Mouse (Mus musculus): Measurements from ENCODE around the gene Pax9. TPM values are rescaled to one million over a fixed set of nuclear protein-coding genes. Genes with fewer than 3 reads are reported as not detected.
A peak's percentile ranks its signal among the peaks of the same experiment; 100 is the strongest.

Pax9 gene
- polyA plus RNA-seq, 1 experiment from 2014 or later = 0.48 TPM

DNA sequence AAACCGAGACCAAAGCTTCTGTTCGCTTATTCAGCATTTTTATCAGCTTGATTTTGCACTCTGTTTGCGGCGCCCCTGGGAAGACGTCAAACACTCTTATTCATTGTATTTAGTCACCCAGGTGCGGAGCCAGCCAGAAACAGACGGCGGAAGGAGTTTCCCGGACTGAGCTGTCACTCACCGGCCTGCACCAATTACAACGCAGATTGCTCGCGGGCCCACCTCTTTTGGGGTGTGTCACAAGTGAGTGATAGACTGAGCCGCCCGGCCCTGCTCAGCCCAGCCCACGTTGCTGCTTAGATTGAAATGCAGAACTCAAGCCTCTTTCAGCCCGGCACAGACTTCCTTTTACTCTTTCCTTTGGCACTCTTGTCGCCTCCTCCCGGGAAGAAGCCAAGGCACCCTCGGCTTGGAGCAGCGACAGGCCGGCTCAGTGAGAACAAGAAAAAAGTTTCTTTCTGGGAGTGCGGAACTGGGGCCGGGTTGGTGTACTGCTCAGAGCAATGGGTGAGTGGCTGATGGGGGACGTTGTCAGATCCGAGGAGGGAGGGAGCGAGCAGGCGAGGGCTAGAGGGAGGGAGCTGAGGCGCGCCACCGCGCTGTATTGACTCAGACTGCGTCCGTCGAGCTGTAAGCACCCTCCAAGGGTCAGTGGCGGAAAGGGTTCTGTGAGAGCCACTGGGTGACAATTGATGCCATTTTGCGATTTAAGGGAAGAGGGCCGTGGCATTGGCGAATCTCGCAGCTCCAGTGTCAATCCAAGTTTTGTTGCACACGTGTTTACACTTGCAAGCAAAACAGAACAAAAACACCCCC, 4.0 kb downstream of the Pax9 start:
- no peak overlapping the region for H3K9ac ChIP-seq (ENCODE audit: low read length)

DNA sequence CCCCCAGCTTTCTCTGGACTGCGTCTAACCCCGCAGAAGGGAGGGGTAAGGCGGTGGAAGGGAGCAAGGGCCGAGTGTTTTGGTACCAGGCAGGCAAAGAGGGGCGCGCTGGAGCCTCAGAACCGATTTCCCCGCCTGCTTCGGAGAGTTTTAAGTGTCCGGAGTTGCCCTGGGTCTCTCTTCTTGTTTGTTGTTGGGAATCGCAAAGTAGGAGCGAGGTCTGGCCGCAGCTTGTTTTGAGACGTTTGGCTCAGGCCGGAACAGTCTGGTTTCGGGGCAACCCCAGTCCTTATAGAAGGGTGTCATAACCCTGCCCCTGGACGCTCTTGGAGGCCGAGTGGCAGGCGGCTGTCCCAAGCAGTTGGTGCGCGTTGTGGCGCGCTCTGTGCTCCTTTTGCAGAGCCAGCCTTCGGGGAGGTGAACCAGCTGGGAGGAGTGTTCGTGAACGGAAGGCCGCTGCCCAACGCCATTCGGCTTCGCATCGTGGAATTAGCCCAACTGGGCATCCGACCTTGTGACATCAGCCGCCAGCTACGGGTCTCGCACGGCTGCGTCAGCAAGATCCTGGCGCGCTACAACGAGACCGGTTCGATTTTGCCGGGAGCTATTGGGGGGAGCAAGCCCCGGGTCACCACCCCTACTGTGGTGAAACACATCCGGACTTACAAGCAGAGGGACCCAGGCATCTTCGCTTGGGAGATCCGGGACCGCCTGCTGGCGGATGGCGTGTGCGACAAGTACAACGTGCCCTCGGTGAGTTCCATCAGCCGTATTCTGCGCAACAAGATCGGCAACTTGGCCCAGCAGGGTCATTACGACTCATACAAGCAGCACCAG, 4.8 kb downstream of the Pax9 start:
- Histone ChIP-seq H3K9me3 (ENCODE audit: control insufficient read depth, low read length) (no peaks in the 10 kb centered on the region; the same call in 1 of the 2 replicates), H3K27ac (ENCODE audit: low read length) (no peak overlapping the region), H3K9ac (ENCODE audit: low read length) (no peak overlapping the region), H3K4me1 (replicated peaks; ENCODE audit: control insufficient read depth, insufficient read depth, low read length) (peaks cover 25% of the 10 kb centered on the region), H3K36me3 (ENCODE audit: control insufficient read depth, insufficient read depth, low read length) (no peaks in the 10 kb centered on the region), H3K4me2 (ENCODE audit: low read depth, low read length) (peak overlapping the region; percentile 67), H3K27me3 (ENCODE audit: control insufficient read depth, insufficient read depth, low read depth, low read length) (peaks cover 88% of the 10 kb centered on the region), H3K4me3 (ENCODE audit: low read length) (peak overlapping the region; percentile 48)
- ATAC-seq (ENCODE audit: low read depth) = peak; percentile 9; the same call in 1 of the 2 replicates
- WGBS = under 1% methylated on average over 57 of the region's 57 CpGs

More for the DNA sequence above, 4.0 kb downstream of the Pax9 start:
- Histone ChIP-seq H3K4me3 (ENCODE audit: low read length) (peak overlapping the region; percentile 48), H3K27me3 (ENCODE audit: control insufficient read depth, insufficient read depth, low read depth, low read length) (peaks cover 92% of the 10 kb centered on the region), H3K9me3 (ENCODE audit: control insufficient read depth, low read length) (no peaks in the 10 kb centered on the region; the same call in 1 of the 2 replicates), H3K4me2 (ENCODE audit: low read depth, low read length) (peak overlapping the region; percentile 67), H3K4me1 (replicated peaks; ENCODE audit: control insufficient read depth, insufficient read depth, low read length) (peaks cover 29% of the 10 kb centered on the region), H3K36me3 (ENCODE audit: control insufficient read depth, insufficient read depth, low read length) (no peaks in the 10 kb centered on the region), H3K27ac (ENCODE audit: low read length) (no peak overlapping the region)
- WGBS = under 1% methylated on average over 41 of the region's 41 CpGs
- ATAC-seq (ENCODE audit: low read depth) = peak; percentile 95

DNA sequence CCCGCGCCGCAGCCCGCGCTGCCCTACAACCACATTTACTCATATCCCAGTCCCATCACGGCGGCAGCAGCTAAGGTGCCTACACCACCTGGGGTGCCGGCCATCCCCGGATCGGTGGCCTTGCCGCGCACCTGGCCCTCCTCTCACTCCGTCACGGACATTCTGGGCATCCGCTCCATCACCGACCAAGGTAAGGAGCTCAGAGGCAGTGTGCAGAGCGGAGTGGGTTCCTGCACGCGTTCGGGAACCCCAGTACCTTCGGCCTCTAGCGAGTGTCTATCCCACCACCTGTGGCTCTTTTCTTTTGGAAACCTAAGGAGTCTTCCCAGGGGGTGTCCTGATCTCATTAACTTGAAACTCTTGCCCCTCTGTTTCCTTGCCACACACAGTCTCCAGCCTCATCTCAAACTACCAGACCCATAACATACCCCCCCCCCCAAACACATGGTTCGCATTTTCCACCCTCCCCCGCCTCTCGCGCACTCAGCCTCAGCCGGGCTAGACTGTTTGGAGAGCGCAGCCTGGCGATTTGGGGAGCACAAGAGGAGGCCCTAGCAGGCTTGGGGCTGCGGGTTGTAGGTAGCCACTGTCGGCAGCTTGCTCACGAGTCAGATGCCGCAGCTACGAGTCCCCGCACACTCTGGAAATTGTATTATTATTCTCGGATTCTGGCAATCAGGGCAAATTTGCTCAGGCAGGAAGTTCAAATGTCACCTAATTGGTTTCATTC, 5.6 kb downstream of the Pax9 start:
- no peak overlapping the region for H3K9ac ChIP-seq (ENCODE audit: low read length)
- no peak overlapping the region for H3K27ac ChIP-seq (ENCODE audit: low read length)
- H3K36me3 ChIP-seq (ENCODE audit: control insufficient read depth, insufficient read depth, low read length) = no peaks in the 10 kb centered on the region
- WGBS = 1% methylated on average over 36 of the region's 36 CpGs
- peaks cover 23% of the 10 kb centered on the region for H3K4me1 ChIP-seq (replicated peaks; ENCODE audit: control insufficient read depth, insufficient read depth, low read length)
- H3K4me3 ChIP-seq (ENCODE audit: low read length) = peak overlapping the region; percentile 48
- peaks cover 84% of the 10 kb centered on the region for H3K27me3 ChIP-seq (ENCODE audit: control insufficient read depth, insufficient read depth, low read depth, low read length)
- H3K9me3 ChIP-seq (ENCODE audit: control insufficient read depth, low read length) = no peaks in the 10 kb centered on the region; the same call in 1 of the 2 replicates
- ATAC-seq (ENCODE audit: low read depth) = no peak
- peak overlapping the region; percentile 67 for H3K4me2 ChIP-seq (ENCODE audit: low read depth, low read length)

DNA sequence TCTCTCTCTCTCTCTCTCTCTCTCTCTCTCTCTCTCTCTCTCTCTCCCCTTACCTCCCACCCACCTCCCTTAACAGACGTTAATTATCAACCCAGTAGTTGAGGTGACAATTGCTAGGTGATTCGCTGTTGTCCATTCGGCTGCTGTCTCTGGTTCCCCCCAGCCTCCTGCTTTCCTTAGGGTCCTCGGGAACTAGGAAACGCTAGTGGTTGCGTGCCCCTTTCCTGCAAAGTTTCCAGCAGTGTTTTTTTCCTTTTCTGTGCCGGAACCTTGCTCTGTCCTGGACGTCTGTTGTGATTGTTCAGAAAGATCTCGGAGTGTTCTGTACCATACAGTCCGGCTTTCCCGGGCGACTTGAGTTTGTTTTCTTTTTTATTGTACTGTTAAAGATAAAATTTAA, 6.2 kb downstream of the Pax9 start:
- WGBS = 2% methylated on average over 12 of the region's 12 CpGs
- Histone ChIP-seq H3K9ac (ENCODE audit: low read length) (no peak overlapping the region), H3K4me3 (ENCODE audit: low read length) (peak overlapping the region; percentile 48; the same call in 1 of the 2 replicates), H3K4me1 (replicated peaks; ENCODE audit: control insufficient read depth, insufficient read depth, low read length) (peaks cover 20% of the 10 kb centered on the region), H3K27me3 (ENCODE audit: control insufficient read depth, insufficient read depth, low read depth, low read length) (peaks cover 83% of the 10 kb centered on the region), H3K27ac (ENCODE audit: low read length) (no peak overlapping the region), H3K4me2 (ENCODE audit: low read depth, low read length) (peak overlapping the region; percentile 67; the same call in 1 of the 2 replicates), H3K9me3 (ENCODE audit: control insufficient read depth, low read length) (no peaks in the 10 kb centered on the region), H3K36me3 (ENCODE audit: control insufficient read depth, insufficient read depth, low read length) (no peaks in the 10 kb centered on the region)
- no peak for ATAC-seq (ENCODE audit: low read depth)

DNA sequence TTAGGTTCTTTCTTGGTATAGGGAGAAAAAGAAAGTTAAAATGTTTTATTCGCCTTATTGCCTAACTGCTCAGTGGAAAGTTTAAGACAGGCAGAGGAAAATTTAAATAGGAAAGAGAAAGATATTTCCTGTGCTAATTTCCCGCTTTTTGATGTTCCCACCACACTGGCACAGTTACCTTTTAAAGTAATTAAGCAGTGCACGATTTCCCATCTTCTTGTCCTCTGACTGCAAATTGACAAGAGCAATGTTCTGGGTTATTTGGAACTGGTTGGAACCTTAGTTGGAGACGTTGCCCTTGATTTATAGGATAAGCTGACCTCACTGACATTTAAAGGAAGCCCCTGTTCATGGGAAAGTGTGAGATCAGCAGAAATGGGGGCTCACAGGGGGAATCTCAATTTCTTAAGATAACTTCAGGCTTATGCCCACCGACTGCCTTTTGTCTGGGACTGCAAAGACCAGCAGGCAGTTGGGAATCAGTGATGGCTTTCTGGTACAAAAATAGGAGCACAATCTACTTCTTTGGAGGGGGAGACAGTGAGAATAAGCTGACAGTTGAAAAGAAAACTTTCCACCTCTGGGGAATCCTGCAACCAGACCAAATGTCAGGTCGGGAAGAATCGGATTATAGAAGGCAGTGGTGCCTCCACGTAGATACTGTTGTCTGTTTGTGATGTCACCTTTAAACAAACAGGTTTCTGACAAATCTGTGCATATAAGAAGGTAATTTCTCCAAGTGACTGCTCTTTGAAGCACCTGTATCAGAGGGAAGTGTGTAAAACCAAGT, 6.8 kb downstream of the Pax9 start:
- H3K4me1 ChIP-seq (replicated peaks; ENCODE audit: control insufficient read depth, insufficient read depth, low read length) = peaks cover 20% of the 10 kb centered on the region
- no peaks in the 10 kb centered on the region for H3K9me3 ChIP-seq (ENCODE audit: control insufficient read depth, low read length)
- no peaks in the 10 kb centered on the region for H3K36me3 ChIP-seq (ENCODE audit: control insufficient read depth, insufficient read depth, low read length)
- H3K27ac ChIP-seq (ENCODE audit: low read length) = no peak overlapping the region
- no peak overlapping the region for H3K9ac ChIP-seq (ENCODE audit: low read length)
- no peak overlapping the region for H3K4me2 ChIP-seq (ENCODE audit: low read depth, low read length)
- no peak overlapping the region for H3K4me3 ChIP-seq (ENCODE audit: low read length)
- ATAC-seq (ENCODE audit: low read depth) = no peak
- 8% methylated on average over 8 of the region's 8 CpGs for WGBS
- peaks cover 77% of the 10 kb centered on the region for H3K27me3 ChIP-seq (ENCODE audit: control insufficient read depth, insufficient read depth, low read depth, low read length)

DNA sequence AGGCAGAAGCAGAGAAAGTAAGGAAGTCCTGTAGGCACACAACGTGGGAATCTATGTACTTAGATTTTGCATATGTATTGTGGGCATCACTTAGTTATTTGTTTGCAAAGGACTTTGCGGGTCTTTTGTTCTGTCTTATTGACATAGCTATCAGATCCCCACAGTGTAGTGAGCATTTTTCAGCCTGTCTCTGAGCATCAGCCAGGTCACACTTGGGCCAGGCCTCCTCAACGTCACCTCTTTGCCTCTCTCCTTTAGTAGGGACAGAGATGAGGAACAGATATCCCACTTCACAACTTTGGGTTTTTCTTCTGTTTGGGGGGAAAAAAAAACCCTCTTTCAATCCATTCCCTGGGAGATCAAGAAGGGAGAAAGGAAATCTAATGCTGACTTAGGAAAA, 7.8 kb downstream of the Pax9 start:
- no peak overlapping the region for H3K27ac ChIP-seq (ENCODE audit: low read length)
- H3K9ac ChIP-seq (ENCODE audit: low read length) = no peak overlapping the region

DNA sequence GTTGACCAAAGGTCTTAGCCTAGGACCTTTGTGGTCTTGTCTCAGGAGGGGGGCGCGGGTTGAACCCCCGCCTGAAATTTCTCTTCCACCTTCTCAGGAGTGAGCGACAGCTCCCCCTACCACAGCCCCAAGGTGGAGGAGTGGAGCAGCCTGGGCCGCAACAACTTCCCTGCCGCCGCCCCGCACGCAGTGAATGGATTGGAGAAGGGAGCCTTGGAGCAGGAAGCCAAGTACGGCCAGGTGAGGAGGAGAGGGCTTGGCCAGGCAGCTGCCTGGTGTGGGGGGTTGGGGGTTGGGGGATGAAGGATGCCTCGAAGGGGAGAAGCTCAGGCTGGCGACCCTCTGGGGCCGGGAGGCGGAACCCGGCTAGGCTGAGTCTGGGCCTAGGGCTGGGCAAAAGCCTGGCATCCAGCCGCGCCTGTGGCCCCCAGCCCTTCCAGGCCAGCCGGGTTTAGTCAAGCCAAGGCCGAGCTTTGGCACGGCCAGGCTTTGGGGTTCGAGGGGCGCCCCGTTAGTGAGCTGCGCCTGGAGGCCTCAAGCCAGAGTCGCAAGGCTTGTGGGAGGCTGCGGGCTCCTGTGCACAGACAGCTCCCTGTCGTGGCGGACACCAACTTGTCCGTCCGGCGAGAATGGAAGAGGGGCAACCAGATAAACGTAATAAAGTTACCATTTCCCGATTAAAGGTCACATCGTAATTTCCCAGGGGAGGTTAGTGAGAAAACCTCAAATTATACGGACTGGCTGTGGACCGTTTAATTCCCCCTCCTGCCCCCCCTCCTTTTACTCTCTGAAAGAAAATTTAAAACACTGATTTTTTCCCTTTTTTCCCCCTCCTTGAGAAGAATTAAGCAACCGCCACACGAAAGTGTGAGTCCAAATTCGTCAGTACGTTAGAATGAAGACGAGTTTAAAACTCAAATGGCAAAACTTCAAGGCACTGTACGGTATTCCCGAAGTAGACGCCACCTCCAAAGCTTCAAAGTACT, 8.6 kb downstream of the Pax9 start:
- Histone ChIP-seq H3K9ac (ENCODE audit: low read length) (no peak overlapping the region), H3K36me3 (ENCODE audit: control insufficient read depth, insufficient read depth, low read length) (no peaks in the 10 kb centered on the region), H3K9me3 (ENCODE audit: control insufficient read depth, low read length) (no peaks in the 10 kb centered on the region), H3K4me3 (ENCODE audit: low read length) (no peak overlapping the region), H3K4me1 (replicated peaks; ENCODE audit: control insufficient read depth, insufficient read depth, low read length) (peaks cover 17% of the 10 kb centered on the region), H3K4me2 (ENCODE audit: low read depth, low read length) (no peak overlapping the region), H3K27me3 (ENCODE audit: control insufficient read depth, insufficient read depth, low read depth, low read length) (peaks cover 61% of the 10 kb centered on the region), H3K27ac (ENCODE audit: low read length) (no peak overlapping the region)
- ATAC-seq (ENCODE audit: low read depth) = no peak
- whole genome bisulfite sequencing = 15% methylated on average over 43 of the region's 44 CpGs

More for the DNA sequence above, 7.8 kb downstream of the Pax9 start:
- Histone ChIP-seq H3K4me3 (ENCODE audit: low read length) (no peak overlapping the region), H3K4me2 (ENCODE audit: low read depth, low read length) (no peak overlapping the region), H3K4me1 (replicated peaks; ENCODE audit: control insufficient read depth, insufficient read depth, low read length) (peaks cover 20% of the 10 kb centered on the region), H3K9me3 (ENCODE audit: control insufficient read depth, low read length) (no peaks in the 10 kb centered on the region), H3K27me3 (ENCODE audit: control insufficient read depth, insufficient read depth, low read depth, low read length) (peaks cover 70% of the 10 kb centered on the region), H3K36me3 (ENCODE audit: control insufficient read depth, insufficient read depth, low read length) (no peaks in the 10 kb centered on the region)
- 30% methylated on average over 3 of the region's 3 CpGs for WGBS
- ATAC-seq (ENCODE audit: low read depth) = no peak

DNA sequence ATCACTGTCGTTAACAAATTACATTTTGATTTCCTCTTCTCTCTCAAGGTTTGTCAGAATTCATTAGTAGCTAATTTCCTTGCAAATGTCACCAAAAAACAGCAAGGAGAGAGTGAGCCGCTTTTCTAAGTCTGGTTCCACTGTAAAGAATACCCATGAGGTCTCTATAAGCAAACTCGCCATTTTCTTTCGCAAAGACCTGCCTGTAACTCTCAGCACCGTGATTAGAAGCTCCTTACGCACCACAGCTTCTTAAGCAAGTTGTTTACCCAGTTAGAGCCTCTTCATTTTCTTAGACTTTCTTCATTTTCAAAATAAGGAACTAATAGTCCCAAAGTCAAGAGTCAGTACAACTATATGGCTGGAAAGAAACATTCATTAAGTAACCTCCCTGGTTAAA, 9.4 kb downstream of the Pax9 start:
- no peak overlapping the region for H3K4me2 ChIP-seq (ENCODE audit: low read depth, low read length)
- H3K27me3 ChIP-seq (ENCODE audit: control insufficient read depth, insufficient read depth, low read depth, low read length) = peaks cover 54% of the 10 kb centered on the region
- H3K4me1 ChIP-seq (replicated peaks; ENCODE audit: control insufficient read depth, insufficient read depth, low read length) = peaks cover 13% of the 10 kb centered on the region
- no peaks in the 10 kb centered on the region for H3K36me3 ChIP-seq (ENCODE audit: control insufficient read depth, insufficient read depth, low read length)
- no peak overlapping the region for H3K27ac ChIP-seq (ENCODE audit: low read length)
- H3K9me3 ChIP-seq (ENCODE audit: control insufficient read depth, low read length) = no peaks in the 10 kb centered on the region
- no peak for ATAC-seq (ENCODE audit: low read depth)
- no peak overlapping the region for H3K4me3 ChIP-seq (ENCODE audit: low read length)
- no peak overlapping the region for H3K9ac ChIP-seq (ENCODE audit: low read length)
- 21% methylated on average over 6 of the region's 6 CpGs for WGBS
